Mouse (Mus musculus): ENCODE measurements around the gene Ift81.

- TF ChIP-seq CTCF (IDR thresholded peaks at IDR 0.05; ENCODE audit: low read depth) (no peak), EP300 (IDR thresholded peaks at IDR 0.05; ENCODE audit: low read depth) (no peak)
Measured at GRCm38 (mm10) chr5:122533884-122534283, 80.4 kb downstream of the Ift81 start.
